ENCODE assay signal across 9 mouse cellular contexts in the genomic region with DNA sequence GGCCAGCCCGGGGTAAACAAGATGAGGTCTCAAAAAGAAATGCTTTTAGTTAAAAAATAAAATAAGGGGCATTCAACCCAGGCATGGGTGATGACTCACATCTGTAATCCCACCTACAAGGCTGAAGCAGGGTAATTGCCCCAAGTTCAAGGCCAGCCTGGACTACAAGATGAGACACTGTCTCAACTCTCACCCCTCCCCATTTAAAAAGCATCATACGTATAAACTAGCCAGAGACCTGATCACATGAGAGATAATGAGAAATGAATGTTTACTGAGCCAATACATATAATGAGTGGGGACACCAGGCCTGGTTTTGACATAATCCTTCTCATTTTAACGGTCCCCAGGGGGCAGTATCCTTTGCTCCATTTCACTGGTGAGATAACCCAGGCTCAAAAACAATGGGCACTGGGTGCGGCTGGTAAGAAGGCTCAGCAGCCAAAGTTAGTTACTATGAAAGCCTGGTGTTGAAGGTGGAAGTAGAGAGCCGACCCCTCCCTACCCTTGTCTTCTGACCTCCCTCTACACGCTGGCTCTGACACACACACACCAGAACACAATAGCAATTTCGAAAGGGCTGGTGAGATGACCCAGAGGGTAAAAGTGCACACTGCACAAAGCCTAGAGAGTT. TPM values are rescaled to one million over a fixed set of nuclear protein-coding genes. Genes with fewer than 3 reads are reported as not detected.
DNase-seq lines count a peak whose midpoint lies in the region; ATAC-seq and TF ChIP-seq lines count a peak whose summit lies in the region.
"Had no signal": no experiment of that assay in that cellular context is flagged by ENCODE, and none has a peak within 500 bp of the region (broad histone marks: within the 10 kb centered on the region; RNA-seq: fewer than 3 reads in every experiment).

No protein-coding gene starts in this region.

- no peak for ATAC-seq in forebrain, postnatal 0 days
- no peak for ATAC-seq in forebrain, embryonic 13.5 days
- peak; percentile 40; the same call in 1 of the 2 replicates for ATAC-seq in neutrophil, adult 5-6 weeks (ENCODE audit: extremely low read depth, insufficient number of reproducible peaks, low FRiP score, poor library complexity, severe bottlenecking)
- ATAC-seq in activated CD4-positive, CD25-positive, alpha-beta regulatory T cell, adult 4 months = no peak

- H3K27ac ChIP-seq in forebrain, postnatal 0 days (ENCODE audit: low read depth, low read length) = no peak overlapping the region
- H3K27ac ChIP-seq in forebrain, embryonic 13.5 days = no peak overlapping the region

- H3K36me3 ChIP-seq in forebrain, postnatal 0 days (ENCODE audit: insufficient read depth) = no peaks in the 10 kb centered on the region
- H3K36me3 ChIP-seq in forebrain, embryonic 13.5 days (ENCODE audit: poor library complexity, severe bottlenecking) = no peaks in the 10 kb centered on the region

- no peaks in the 10 kb centered on the region for H3K27me3 ChIP-seq in forebrain, postnatal 0 days (ENCODE audit: insufficient read depth, low read length)
- peaks cover 3% of the 10 kb centered on the region for H3K27me3 ChIP-seq in forebrain, embryonic 13.5 days

- no peak for DNase-seq in forebrain, postnatal 0 days
- peak; percentile 17 for DNase-seq in retina, postnatal 1 day
- no peak for DNase-seq in retina, embryonic 14.5 days (ENCODE audit: low spot score)
- peak; percentile 17 for DNase-seq in heart, postnatal 25 days (ENCODE audit: low spot score)
- no peak for DNase-seq in c-Kit-positive CD71-positive TER-119-positive erythroid progenitor cells, embryonic 14.5 days (ENCODE audit: low spot score)
- DNase-seq: adrenal gland, postnatal 14 days had no signal

- 0 out of 2 replicates have a peak, but pooled peaks have one; percentile 6 for TF ChIP-seq CTCF in forebrain, postnatal 0 days (IDR thresholded peaks at IDR 0.05; ENCODE audit: low read depth)

- H3K9ac ChIP-seq in forebrain, postnatal 0 days = no peak overlapping the region
- H3K9ac ChIP-seq in forebrain, embryonic 13.5 days = no peak overlapping the region

- H3K4me2 ChIP-seq in forebrain, postnatal 0 days (ENCODE audit: low read depth) = no peak overlapping the region
- H3K4me2 ChIP-seq in forebrain, embryonic 13.5 days = no peak overlapping the region

- peaks cover 4% of the 10 kb centered on the region; the same call in 1 of the 2 replicates for H3K4me1 ChIP-seq in forebrain, postnatal 0 days (ENCODE audit: insufficient read depth)
- peaks cover 10% of the 10 kb centered on the region; the same call in 1 of the 2 replicates for H3K4me1 ChIP-seq in forebrain, embryonic 13.5 days

- intact Hi-C loops in heart, postnatal 25 days (cut with DNase I) = no loop called here

- H3K9me3 ChIP-seq in forebrain, postnatal 0 days (ENCODE audit: low read length) = no peaks in the 10 kb centered on the region
- H3K9me3 ChIP-seq in forebrain, embryonic 13.5 days (replicated peaks) = no peaks in the 10 kb centered on the region

- 67% methylated on average over 7 of the region's 7 CpGs for WGBS in forebrain, postnatal 0 days
- 61% methylated on average over 7 of the region's 7 CpGs for WGBS in forebrain, embryonic 13.5 days

- H3K4me3 ChIP-seq in forebrain, postnatal 0 days (ENCODE audit: low read depth, low read length) = no peak overlapping the region
- H3K4me3 ChIP-seq in forebrain, embryonic 13.5 days = no peak overlapping the region

RNA-seq across cellular contexts. Expression of a gene that starts 8.9 kb away (rescaled TPM):
- 16.6 and 18.6 TPM in 2 replicates for total RNA-seq in forebrain, postnatal 0 days (2014; rRNA removed)
- 3.0 and 3.9 TPM in 2 replicates for polyA plus RNA-seq in forebrain, postnatal 0 days (2015; fragmentation: Nextera tagmentation; extraction: Ambion mirVana)
- polyA plus RNA-seq in forebrain, embryonic 13.5 days (2015; fragmentation: Nextera tagmentation; extraction: Ambion mirVana) = 1.2 and 1.3 TPM in 2 replicates
- 10 to 100 TPM; 35.3 to 36.0 TPM for total RNA-seq in heart, postnatal 25 days (2021)
- total RNA-seq in neutrophil, adult 5-6 weeks (2017) = 18.5 and 19.2 TPM in 2 replicates
- polyA plus RNA-seq in activated CD4-positive, CD25-positive, alpha-beta regulatory T cell, adult 4 months (2017; shearing (Covaris generic)) = 1 to 10 TPM; 2.5 to 4.0 TPM

Comparison
In these comparisons a context has a peak if more than half of its experiments do, and no peak if none do; other contexts are left out.
1. DNase-seq: peak in retina, postnatal 1 day (single experiment) and heart, postnatal 25 days (single experiment); none in forebrain, postnatal 0 days (single experiment), retina, embryonic 14.5 days (single experiment) and c-Kit-positive CD71-positive TER-119-positive erythroid progenitor cells, embryonic 14.5 days (single experiment).